Mouse (Mus musculus): Measurements from ENCODE around the gene Opcml. TPM values are rescaled to one million over a fixed set of nuclear protein-coding genes. Genes with fewer than 3 reads are reported as not detected.

Opcml gene
- polyA plus RNA-seq, 1 experiment = 0.83 TPM

DNA sequence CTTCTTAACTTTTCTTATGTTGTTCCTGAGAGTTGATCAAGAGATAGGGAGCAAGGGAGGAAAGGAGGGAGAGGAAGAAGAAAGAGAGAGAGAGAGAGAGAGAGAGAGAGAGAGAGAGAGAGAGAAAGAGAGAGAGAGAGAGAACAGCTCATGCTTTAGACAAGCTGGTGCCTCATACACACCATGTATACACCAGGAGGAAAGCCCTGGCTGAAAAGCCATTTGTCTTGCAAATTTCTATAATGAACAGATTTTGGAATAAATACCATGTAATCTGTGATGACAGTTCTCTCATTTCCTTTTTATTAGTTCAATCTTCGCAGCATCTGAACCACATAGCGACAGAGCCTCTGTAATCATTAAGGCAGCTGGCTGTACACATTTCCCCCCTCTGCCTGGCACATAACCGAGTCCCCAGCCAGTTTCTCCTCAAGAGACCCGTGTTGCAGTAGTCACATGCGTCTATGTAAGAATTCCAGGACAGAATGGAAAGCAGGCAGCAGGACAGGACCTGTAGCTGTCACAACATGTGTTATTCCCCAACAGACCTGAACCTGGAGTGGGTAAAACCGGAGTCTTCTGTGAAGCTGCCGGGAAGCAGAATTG is 238.3 kb downstream of the Opcml start:
- Histone ChIP-seq H3K4me3 (ENCODE audit: insufficient read depth, low read length) (no peak overlapping the region), H3K27ac (ENCODE audit: insufficient read depth, low read length) (peak overlapping the region; percentile 41), H3K4me1 (ENCODE audit: control insufficient read depth, insufficient read depth, low read length) (peaks cover 8% of the 10 kb centered on the region; the same call in 1 of the 2 replicates)
- no peak for TF ChIP-seq POLR2A (IDR thresholded peaks at IDR 0.05; ENCODE audit: low read depth, low read length)
- TF ChIP-seq CTCF (IDR thresholded peaks at IDR 0.05; ENCODE audit: borderline replicate concordance, insufficient read depth, low read length) = no peak

DNA sequence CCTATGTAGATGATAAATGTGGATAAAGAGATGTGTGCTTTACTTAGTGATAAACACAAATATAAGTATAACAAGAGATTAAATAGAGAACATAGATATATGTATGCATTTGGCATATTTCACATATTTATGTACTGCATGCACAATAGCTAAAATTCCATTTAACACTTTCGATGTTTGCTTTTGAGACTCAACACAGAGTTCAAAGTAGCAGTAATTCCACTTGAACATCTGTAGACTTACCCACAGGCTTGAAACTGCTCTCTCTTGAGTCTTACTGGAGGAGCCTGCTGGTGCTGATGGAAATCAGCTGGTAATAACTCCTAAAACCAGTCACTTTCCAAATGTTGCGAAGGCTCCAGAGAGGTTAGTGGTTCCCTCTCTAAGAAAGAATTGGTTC is 258.6 kb downstream of the Opcml start:
- no peaks in the 10 kb centered on the region for H3K4me1 ChIP-seq (ENCODE audit: control insufficient read depth, insufficient read depth, low read length)
- H3K27ac ChIP-seq (ENCODE audit: insufficient read depth, low read length) = no peak overlapping the region
- TF ChIP-seq POLR2A (IDR thresholded peaks at IDR 0.05; ENCODE audit: low read depth, low read length) = no peak
- no peak for TF ChIP-seq CTCF (IDR thresholded peaks at IDR 0.05; ENCODE audit: borderline replicate concordance, insufficient read depth, low read length)
- no peak overlapping the region for H3K4me3 ChIP-seq (ENCODE audit: insufficient read depth, low read length)

DNA sequence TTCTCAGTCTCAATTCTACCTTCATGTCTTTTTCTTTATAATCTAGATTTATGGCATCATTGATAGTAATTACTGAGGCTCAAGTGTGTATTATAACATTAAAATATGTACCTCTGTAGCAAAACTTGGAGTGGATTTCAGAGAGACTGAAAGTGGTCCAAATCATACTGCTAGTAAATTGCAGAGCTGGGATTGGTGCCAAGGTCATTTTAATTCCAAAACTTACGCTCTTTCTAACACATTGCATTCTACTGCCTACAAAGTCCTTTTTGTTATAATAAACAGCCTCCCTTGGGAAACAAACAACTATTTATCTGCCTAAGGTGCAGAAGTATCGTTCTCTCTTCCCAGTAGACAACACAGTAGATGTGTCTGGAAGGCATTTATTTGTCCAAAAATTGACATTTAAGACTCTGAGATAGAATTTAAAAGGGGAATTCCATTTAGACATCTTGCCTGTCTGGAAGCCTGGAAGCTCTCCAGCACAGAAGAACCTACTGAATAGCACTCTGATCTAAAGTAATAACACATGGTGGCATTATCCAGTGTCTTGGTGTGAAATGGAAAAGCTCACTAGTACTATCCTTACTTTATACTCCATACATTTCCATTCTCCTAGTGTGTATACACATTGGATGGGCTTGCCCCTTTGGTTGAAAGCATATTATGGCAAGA is 266.7 kb downstream of the Opcml start:
- Histone ChIP-seq H3K4me1 (ENCODE audit: control insufficient read depth, insufficient read depth, low read length) (no peaks in the 10 kb centered on the region), H3K27ac (ENCODE audit: insufficient read depth, low read length) (no peak overlapping the region), H3K4me3 (ENCODE audit: insufficient read depth, low read length) (no peak overlapping the region)
- no peak for TF ChIP-seq POLR2A (IDR thresholded peaks at IDR 0.05; ENCODE audit: low read depth, low read length)

GRCm38 (mm10) chr9:28065126-28065525 is 274.6 kb downstream of the Opcml start:
- Histone ChIP-seq H3K27ac (ENCODE audit: insufficient read depth, low read length) (no peak overlapping the region), H3K4me3 (ENCODE audit: insufficient read depth, low read length) (no peak overlapping the region), H3K4me1 (ENCODE audit: control insufficient read depth, insufficient read depth, low read length) (no peaks in the 10 kb centered on the region)
- no peak for TF ChIP-seq CTCF (IDR thresholded peaks at IDR 0.05; ENCODE audit: borderline replicate concordance, insufficient read depth, low read length)
- TF ChIP-seq POLR2A (IDR thresholded peaks at IDR 0.05; ENCODE audit: low read depth, low read length) = no peak

- Histone ChIP-seq H3K4me3 (ENCODE audit: insufficient read depth, low read length) (no peak overlapping the region), H3K27ac (ENCODE audit: insufficient read depth, low read length) (no peak overlapping the region), H3K4me1 (ENCODE audit: control insufficient read depth, insufficient read depth, low read length) (no peaks in the 10 kb centered on the region)
- no peak for TF ChIP-seq CTCF (IDR thresholded peaks at IDR 0.05; ENCODE audit: borderline replicate concordance, insufficient read depth, low read length)
- TF ChIP-seq POLR2A (IDR thresholded peaks at IDR 0.05; ENCODE audit: low read depth, low read length) = no peak
These were observed 290.1 kb downstream of the Opcml start for GRCm38 (mm10) chr9:28080694-28081093.

DNA sequence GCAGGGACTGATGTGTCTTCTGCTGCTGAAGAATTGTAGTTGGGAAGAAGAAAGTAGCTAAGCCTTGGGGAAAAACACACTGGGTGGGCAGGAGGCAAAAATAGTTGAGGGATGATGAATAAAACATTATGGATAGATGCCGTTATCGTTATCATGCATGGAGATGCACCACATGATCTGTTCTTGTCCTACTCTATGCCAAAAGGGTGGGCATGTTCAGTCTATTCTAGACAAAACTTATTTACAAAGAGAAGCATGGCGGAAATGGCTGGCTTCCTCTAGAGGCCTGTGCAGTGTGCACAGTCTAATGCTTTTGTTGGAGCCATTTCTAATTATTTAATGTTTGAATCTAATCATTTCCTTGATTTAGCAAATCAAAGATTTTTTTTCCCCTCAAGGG is 293.2 kb downstream of the Opcml start:
- no peaks in the 10 kb centered on the region for H3K4me1 ChIP-seq (ENCODE audit: control insufficient read depth, insufficient read depth, low read length)
- no peak overlapping the region for H3K4me3 ChIP-seq (ENCODE audit: insufficient read depth, low read length)
- no peak for TF ChIP-seq POLR2A (IDR thresholded peaks at IDR 0.05; ENCODE audit: low read depth, low read length)
- no peak for TF ChIP-seq CTCF (IDR thresholded peaks at IDR 0.05; ENCODE audit: borderline replicate concordance, insufficient read depth, low read length)
- H3K27ac ChIP-seq (ENCODE audit: insufficient read depth, low read length) = no peak overlapping the region

- TF ChIP-seq POLR2A (IDR thresholded peaks at IDR 0.05; ENCODE audit: low read depth, low read length) (no peak), CTCF (IDR thresholded peaks at IDR 0.05; ENCODE audit: borderline replicate concordance, insufficient read depth, low read length) (no peak)
- Histone ChIP-seq H3K4me1 (ENCODE audit: control insufficient read depth, insufficient read depth, low read length) (no peaks in the 10 kb centered on the region), H3K4me3 (ENCODE audit: insufficient read depth, low read length) (no peak overlapping the region), H3K27ac (ENCODE audit: insufficient read depth, low read length) (no peak overlapping the region)
These were observed 293.7 kb downstream of the Opcml start for GRCm38 (mm10) chr9:28084273-28084726.

DNA sequence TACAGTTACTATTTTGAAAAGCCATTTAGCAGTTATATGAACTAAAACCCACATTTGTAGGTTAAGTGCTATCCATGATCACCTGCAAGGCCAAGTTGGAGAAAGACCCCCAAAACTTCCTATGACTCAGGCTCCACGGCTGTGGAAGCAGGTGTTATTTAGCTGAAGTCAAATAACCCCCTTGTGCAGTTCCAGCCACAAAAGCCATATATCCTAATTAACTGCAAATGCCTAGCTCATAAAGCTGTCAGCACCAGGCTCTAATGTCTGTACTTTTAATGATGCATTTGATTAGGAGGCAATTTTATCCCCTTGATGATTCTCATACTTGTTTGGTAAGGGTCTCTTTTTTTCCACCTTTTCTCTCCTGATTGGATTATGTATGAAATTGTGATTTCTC is 300.8 kb downstream of the Opcml start:
- no peak overlapping the region for H3K4me3 ChIP-seq (ENCODE audit: insufficient read depth, low read length)
- H3K27ac ChIP-seq (ENCODE audit: insufficient read depth, low read length) = no peak overlapping the region
- TF ChIP-seq POLR2A (IDR thresholded peaks at IDR 0.05; ENCODE audit: low read depth, low read length) = no peak
- no peak for TF ChIP-seq CTCF (IDR thresholded peaks at IDR 0.05; ENCODE audit: borderline replicate concordance, insufficient read depth, low read length)
- no peaks in the 10 kb centered on the region for H3K4me1 ChIP-seq (ENCODE audit: control insufficient read depth, insufficient read depth, low read length)

DNA sequence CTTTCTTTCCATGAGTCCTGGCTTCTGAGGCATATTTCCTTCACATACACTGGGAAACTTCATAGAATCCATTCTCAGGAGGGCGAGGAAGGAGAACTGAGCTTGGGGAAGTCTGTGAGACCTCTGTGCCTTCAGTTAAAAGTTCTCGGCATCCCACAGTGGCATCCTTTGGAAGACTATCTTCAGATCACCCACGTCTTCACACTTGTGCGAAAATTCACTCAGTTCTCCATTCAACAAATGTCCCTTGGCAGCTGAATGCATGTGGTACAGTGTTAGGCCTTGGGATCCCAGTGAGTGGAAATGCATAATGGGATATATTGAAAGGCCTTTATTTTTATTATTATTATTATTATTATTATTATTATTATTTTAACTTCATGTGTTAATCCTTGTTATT is 304.1 kb downstream of the Opcml start:
- Histone ChIP-seq H3K4me3 (ENCODE audit: insufficient read depth, low read length) (no peak overlapping the region), H3K4me1 (ENCODE audit: control insufficient read depth, insufficient read depth, low read length) (no peaks in the 10 kb centered on the region), H3K27ac (ENCODE audit: insufficient read depth, low read length) (no peak overlapping the region)
- TF ChIP-seq POLR2A (IDR thresholded peaks at IDR 0.05; ENCODE audit: low read depth, low read length) (no peak), CTCF (IDR thresholded peaks at IDR 0.05; ENCODE audit: borderline replicate concordance, insufficient read depth, low read length) (no peak)

- Histone ChIP-seq H3K4me3 (ENCODE audit: insufficient read depth, low read length) (no peak overlapping the region), H3K4me1 (ENCODE audit: control insufficient read depth, insufficient read depth, low read length) (no peaks in the 10 kb centered on the region), H3K27ac (ENCODE audit: insufficient read depth, low read length) (no peak overlapping the region)
- TF ChIP-seq CTCF (IDR thresholded peaks at IDR 0.05; ENCODE audit: borderline replicate concordance, insufficient read depth, low read length) (no peak), POLR2A (IDR thresholded peaks at IDR 0.05; ENCODE audit: low read depth, low read length) (no peak)
These were observed 305.6 kb downstream of the Opcml start for GRCm38 (mm10) chr9:28096204-28096603.

Measured in embryonic fibroblast, embryonic 13.5 days (primary cell).